Mouse (Mus musculus) T-helper 2 cell (primary cell): ENCODE results near the gene Alx3.

ENCODE experiments used
- in situ Hi-C: fragments of 300-600 bp; cut with MboI, MseI; formaldehyde crosslinking; loops from one replicate; pipeline ENCODE4 v1.15.1; 2025; ENCODE audit warnings: high pct_unique_total_duplicates

The Alx3 gene

GRCm38 (mm10) chr3:107594662-107595263 is at the start of gene Alx3:
Gene Alx3 (plus strand): TSS chr3:107595031.
- in situ Hi-C loops = no loop called here

DNA sequence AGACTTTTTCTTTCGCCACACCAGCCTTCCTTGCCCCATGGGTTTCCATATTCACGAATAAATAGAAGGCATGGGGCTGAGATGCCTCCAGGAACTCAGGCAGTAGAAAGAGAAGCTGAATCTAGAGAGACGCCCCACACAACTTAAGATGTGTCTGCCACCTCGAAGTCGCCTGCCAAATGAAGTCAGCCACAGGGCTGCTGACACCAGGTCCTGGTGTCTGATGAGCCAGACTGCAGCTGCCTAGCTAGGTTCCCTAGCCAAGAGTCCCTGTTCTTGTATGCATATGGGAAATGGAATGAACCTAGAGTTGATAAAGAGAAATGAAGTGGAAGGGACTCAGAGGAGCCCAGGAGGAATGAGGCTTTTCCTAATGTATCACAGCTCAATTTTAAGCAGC is 49.6 kb upstream of the Alx3 start:
- in situ Hi-C loops = no loop called here

DNA sequence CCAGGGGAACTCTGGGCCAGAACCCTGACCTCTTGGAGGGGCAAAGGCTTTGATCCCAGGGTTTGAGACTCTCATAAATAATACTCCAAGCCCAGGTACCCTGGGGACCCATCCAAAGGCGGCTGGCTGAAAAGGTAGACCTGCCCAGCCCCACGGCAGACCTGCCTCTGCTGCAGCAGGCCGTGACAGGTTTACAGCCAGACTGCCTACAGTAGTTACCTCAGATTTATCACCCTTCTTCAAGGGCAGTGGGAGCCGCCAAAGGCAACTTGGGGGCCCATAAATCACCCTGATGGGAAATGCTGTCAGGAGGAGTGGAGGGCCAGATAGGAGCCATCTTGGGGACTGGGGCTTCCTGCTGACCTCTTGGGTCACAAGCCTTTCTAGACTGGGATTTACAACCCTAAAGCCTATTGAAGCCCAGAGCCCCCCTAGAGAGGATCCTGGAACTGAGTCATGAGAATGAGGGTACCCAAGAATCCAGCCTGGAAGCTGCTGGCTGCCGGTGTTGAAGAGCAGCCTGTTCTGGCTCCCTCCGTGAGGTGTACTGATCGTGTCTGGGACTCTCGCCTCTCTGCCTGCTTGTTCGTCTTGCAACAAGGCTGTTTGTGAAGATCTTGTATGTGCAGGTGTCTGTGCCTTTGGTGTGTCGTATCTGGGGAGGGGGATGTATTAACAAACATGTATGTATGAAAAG is 49.0 kb upstream of the Alx3 start:
- in situ Hi-C loops = no loop called here

- in situ Hi-C loops = no loop called here
Measured at GRCm38 (mm10) chr3:107546956-107547355, 47.9 kb upstream of the Alx3 start.

DNA sequence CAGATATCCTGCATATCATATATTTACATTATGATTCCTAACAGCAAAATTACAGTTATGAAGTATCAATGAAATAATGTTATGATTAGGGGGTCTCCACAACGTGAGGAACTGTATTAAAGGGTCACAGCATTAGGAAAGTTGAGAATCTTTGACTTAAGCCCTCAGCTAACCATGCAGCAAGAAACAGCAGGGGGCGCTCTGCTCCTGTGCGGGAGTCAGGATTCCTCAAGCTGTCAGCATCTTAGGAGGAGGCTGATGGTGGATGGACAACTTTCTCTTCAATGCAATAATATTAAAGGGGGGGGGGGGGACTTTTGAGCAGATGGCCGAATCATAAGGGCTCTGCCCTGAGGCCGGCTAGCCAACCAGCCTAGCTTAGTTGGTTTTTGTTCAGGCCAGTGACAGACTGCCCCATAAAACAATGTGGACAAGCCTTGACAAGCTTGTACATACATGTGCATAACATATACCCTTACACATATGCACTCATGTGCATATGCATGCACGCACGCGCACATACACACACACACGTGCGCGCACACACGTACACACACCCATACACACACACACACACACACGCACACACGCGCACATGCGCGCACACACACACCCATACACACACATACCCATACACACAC is 44.3 kb upstream of the Alx3 start:
- in situ Hi-C loops = no loop called here

DNA sequence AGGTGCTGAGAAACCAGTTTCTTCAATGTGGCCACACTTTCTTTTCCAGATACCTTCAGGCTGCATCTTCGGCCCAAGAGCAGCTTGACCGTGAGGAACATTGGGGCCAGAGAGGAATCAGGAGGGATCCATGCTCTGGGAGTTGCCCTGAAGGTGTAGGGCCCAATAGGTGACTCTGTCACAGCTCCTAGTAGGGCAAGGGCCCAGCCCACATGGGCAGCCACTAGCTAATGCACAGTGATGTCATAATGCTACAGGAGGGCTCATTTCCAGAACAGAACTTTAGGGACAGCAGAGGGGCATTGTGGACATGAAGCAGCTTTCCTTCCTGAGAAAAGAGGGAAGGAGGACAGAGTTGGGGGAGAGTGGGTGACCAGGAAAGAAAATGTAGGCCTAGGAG is 40.0 kb upstream of the Alx3 start, which contains the start of gene Ubl4b:
Gene Ubl4b (minus strand): TSS at position 232 of the 400 bp plus-strand sequence.
- in situ Hi-C loops = no loop called here

DNA sequence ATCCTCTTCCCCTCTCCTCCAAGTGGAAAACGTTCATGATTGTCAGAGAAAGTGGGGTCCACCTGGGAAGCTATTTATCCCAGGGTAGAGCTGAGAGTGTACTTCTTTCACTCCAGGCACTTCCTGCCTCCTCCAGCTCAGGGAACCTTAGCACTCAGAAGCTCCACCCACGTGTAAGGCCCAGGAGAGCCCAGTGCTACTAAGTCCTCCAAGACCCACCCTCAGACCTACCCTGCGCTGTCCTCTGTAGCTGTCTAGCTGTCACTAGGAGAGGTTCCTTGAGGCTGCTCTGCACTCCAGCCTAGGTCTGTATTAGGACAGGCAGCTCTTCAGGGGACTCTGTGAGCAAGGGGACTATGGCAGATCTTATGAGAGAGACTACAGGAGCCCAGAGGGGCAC is 36.1 kb upstream of the Alx3 start:
- in situ Hi-C loops = no loop called here

DNA sequence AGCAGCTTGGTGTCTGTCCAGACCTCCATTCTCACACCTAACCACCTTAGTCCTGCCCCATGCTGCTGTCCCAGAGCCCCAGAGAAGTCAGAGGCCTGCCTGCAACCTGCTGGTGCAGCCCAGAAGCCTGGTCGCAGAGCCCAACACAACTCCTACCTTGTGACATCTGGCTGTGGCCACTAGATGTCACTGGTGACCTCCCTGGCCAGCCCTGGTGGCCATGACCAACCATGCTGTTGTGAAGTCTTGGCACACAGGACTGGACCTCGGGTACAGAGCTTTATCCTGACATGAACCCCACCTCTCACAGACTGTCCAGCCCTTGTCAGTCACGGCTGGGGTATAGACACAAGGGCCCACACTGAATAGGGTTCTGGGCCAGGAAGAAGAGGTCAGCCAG is 35.6 kb upstream of the Alx3 start:
- in situ Hi-C loops = no loop called here

GRCm38 (mm10) chr3:107562104-107562503 is 32.7 kb upstream of the Alx3 start:
- in situ Hi-C loops = no loop called here

- in situ Hi-C loops = no loop called here
Measured at GRCm38 (mm10) chr3:107562591-107562990, 32.2 kb upstream of the Alx3 start.

DNA sequence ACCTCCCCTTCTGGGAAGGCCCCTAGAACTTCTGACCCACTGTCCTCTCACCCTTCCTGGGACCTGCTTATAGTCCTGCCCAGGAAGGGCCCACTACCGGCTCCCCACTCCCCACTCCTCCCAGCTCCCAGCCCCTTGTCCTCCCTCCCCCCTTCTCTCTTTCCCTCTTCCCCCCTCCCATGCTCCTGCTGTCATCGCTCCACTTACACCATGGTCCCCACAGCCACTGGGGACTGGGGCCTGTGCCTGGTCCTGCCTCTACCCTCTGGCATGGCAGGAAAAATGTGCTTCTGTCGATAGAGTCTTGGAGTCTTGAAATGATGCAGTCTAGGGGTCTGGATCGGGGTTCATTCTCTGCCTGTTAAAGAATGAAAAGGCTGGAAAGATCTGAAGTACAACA is 31.0 kb upstream of the Alx3 start:
- in situ Hi-C loops = no loop called here

DNA sequence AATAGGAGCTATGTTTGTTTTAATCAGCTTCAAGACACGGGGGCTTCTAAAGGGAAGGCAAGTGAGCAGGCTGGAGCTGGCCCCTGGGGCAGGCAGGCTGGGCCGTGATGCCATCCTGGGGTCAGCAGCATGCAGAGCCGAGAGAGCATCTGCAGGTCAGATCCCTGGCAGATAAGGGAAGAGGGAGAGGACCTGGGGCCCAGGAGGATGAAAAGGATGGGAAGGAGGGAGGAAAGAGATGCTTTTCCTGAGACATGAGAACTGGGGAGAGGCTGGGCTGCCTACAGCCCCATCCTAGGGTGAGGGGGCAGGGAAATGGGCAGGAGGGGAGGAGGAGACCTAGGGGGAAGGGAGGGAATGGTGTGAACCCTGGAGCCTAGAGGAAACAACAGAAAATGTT is 29.5 kb upstream of the Alx3 start:
- in situ Hi-C loops = no loop called here

DNA sequence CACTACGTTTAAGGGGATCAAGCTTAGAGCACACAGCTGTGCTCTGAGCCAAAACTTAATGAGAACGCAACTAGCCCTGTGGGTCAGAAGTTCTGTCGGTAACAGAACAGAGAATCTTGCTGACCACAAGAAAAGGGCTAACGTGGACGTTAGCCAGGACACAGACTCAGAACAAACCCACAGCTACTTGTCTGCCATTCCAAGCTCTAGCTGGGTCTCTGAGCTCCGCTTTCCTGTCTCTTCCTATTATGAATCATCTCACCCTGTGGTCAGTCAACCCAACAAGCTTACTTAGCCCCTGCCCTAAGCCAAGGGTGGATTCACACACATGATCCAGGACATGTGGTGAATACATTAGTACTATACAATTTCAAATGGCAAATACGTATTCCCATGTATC is 27.1 kb upstream of the Alx3 start:
- in situ Hi-C loops = no loop called here

DNA sequence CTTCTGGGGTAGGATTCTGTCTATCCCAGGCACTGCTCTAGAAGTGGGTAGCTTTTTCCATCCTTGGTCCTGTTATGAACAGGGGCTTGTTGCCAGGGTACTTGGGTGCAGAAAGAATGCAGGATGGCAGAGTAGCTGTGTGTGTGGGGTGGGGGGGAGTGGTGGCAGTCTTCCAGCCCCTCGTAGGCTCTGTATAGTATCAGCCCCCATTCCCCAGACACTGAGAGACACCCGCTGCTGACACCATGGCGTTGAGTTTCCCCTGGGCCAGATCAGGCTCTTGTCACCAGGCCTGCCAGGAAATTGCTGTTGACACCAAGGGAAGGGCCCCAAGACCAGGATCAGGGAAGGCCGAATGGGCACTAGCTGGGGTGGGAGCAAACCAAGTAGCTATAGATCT is 26.1 kb upstream of the Alx3 start:
- in situ Hi-C loops = no loop called here

DNA sequence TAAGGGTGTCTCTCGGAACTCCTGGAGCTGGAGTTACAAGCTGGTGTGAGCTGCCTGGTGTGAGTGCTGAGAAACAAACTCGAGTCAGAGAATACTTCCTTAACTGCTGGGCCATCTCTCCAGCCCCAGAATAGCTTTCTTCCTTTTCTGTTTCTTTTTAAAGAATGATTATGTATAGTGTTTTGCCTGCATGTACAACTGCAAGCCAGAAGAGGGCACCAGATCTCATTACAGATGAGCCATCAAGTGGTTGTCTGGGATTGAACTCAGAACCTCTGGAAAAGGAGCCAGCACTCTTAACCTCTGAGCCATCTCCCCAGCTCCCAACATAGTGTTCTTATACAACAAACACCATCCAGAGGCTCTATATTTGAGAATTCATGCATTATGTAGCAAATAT is 23.6 kb upstream of the Alx3 start:
- in situ Hi-C loops = no loop called here

- in situ Hi-C loops = no loop called here
Measured at GRCm38 (mm10) chr3:107576807-107577206, 18.0 kb upstream of the Alx3 start.

- in situ Hi-C loops = no loop called here
Measured at GRCm38 (mm10) chr3:107577810-107578390, 16.9 kb upstream of the Alx3 start.

DNA sequence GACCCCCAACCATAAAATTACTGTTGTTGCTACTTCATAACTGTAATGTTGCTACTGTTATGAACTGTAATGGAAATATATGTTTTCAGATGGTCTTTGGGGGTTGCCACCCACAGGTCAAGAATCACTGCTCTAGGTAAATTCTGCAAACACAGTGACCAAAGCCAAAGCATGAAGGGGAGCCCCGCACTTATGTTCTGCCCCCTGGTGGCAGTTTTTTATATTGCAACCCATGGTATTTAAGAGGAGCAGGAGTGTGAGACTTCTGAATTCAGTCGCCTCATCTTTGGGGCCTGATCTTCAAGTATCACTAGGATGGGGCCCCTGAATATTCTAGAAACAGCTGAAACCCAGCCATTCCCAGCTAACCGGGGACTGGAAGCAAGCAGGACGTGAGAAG is 15.4 kb upstream of the Alx3 start:
- in situ Hi-C loops = no loop called here

DNA sequence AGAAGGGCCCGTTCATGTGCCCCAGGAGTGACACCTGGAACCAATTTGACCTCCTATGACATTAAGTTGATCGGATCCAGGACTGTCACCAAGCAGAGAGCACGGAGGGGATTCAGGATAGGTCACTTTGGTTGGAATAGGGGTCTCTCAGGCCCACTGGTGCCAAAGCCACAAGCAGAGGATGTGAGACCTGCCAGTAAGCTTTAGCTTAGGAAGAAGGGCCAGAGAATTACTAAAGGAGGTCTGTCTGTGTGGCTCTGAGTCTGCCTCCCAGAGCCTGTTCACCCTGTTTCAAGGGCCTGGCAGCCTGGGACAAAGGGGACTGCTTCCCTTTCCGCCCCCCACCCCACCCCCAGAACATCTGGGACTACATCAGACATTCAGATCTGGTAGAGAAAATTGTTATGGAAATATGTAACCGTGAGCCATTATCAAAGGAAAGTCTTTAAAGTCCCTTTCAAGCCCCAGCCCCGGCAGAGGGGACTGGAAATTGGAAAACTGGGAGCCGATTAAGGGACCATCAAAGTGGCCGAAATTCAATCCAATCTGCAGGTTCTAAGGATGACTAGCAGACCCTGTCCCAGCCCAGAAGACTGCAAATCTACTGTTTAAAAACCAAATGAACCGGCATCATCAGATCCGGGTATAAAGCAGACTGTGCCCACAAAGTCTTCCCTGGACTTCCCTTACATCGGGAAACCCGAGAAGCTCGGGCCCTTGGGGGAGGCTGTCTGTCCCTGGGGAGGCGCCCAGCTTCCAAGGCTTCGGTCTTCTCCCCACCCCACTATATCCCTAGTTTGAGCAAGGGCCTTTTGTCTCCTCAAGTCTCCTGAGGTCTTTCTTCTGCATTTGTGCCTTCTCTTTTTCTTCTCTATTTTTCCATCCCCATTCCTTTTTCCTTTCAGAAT is 13.5 kb upstream of the Alx3 start:
- in situ Hi-C loops = no loop called here

- in situ Hi-C loops = no loop called here
Measured at GRCm38 (mm10) chr3:107582130-107582874, 12.5 kb upstream of the Alx3 start.
